Mouse (Mus musculus) stomach, postnatal 0 days (tissue): ENCODE measurements at regions not wholly inside any gene's neighbourhood (a gene's known extent, or its start where the extent isn't known, plus 50 kb on each side); places are given as distances from the start of the nearest gene placed in this dataset.

ENCODE experiments used
- ATAC-seq: fragments of 200-750 bp; cut with Nextera tagmentation; 2 replicates; pipeline ENCODE4 v1.8.0; 2017; ENCODE audit not compliant: low FRiP score, low TSS enrichment
- DNase-seq: peaks from one replicate; pipeline ENCODE4 v3.0.0-alpha.2; 2016; ENCODE audit warnings: low spot score
- H3K27ac ChIP-seq: fragments of 300-500 bp; sonication (generic); replicated peaks from 2 replicates; pipeline ENCODE4 v1.5.1; 2014; ENCODE audit warnings: mild to moderate bottlenecking, control low read depth
- H3K27me3 ChIP-seq: fragments of 300-500 bp; sonication (generic); 2 replicates; pipeline ENCODE4 v1.6.1; 2014; ENCODE audit warnings: low read length; ENCODE audit not compliant: control insufficient read depth, insufficient read depth
- H3K36me3 ChIP-seq: fragments of 300-500 bp; sonication (generic); 2 replicates; pipeline ENCODE4 v1.6.1; 2014; ENCODE audit warnings: low read length, mixed read lengths; ENCODE audit not compliant: control insufficient read depth, insufficient read depth
- H3K4me1 ChIP-seq: fragments of 300-500 bp; sonication (generic); replicated peaks from 2 replicates; pipeline ENCODE4 v1.6.1; 2014; ENCODE audit warnings: antibody characterized with exemption; ENCODE audit not compliant: control insufficient read depth, insufficient read depth
- H3K4me2 ChIP-seq: fragments of 300-500 bp; sonication (generic); replicated peaks from 2 replicates; pipeline ENCODE4 v1.6.1; 2014; ENCODE audit warnings: low read depth, mild to moderate bottlenecking, control low read depth, moderate library complexity
- H3K4me3 ChIP-seq: fragments of 300-500 bp; sonication (generic); 2 replicates; pipeline ENCODE4 v1.5.1; 2014; ENCODE audit warnings: low read depth, low read length, control low read depth
- H3K9ac ChIP-seq: fragments of 300-500 bp; sonication (generic); 2 replicates; pipeline ENCODE4 v1.6.1; 2014; ENCODE audit warnings: mild to moderate bottlenecking, low read length, control low read depth, mixed read lengths
- H3K9me3 ChIP-seq: fragments of 300-500 bp; sonication (generic); 2 replicates; pipeline ENCODE4 v1.6.1; 2016; ENCODE audit warnings: low read length; ENCODE audit not compliant: control insufficient read depth
- CTCF ChIP-seq: IDR thresholded peaks from 2 replicates; pipeline ENCODE4 v1.5.1; 2016; ENCODE audit warnings: antibody characterized with exemption, low read depth, mild to moderate bottlenecking, moderate library complexity
- EP300 ChIP-seq: optimal IDR thresholded peaks from 2 replicates; pipeline ENCODE3; 2016; ENCODE audit warnings: antibody characterized with exemption
- WGBS: fragments of 180-500 bp; shearing (Covaris S2); extraction: QIAGEN DNeasy Blood & Tissue Kit; methylation state at CpG from one replicate; pipeline ENCODE4 v1.1.7; 2014; 5-methylcytosine and 5-hydroxymethylcytosine counted together

- ATAC-seq (no peak), DNase-seq (no peak)
- Histone ChIP-seq H3K4me2 (no peak overlapping the region), H3K9me3 (no peaks in the 10 kb centered on the region), H3K9ac (no peak overlapping the region), H3K36me3 (no peaks in the 10 kb centered on the region), H3K27ac (no peak overlapping the region), H3K4me1 (no peaks in the 10 kb centered on the region), H3K27me3 (no peaks in the 10 kb centered on the region), H3K4me3 (no peak overlapping the region)
- 66% methylated on average over 6 of the region's 6 CpGs for WGBS
- no peak for TF ChIP-seq EP300
Observed at GRCm38 (mm10) chr3:106974114-106974789, 61.7 kb upstream of the Kcna3 start.

- ATAC-seq, result no peak
Observed at GRCm38 (mm10) chr3:106978728-106979127, 57.2 kb upstream of the Kcna3 start.

GRCm38 (mm10) chr3:106980914-106981313 lies 55.1 kb upstream of the Kcna3 start:
- Histone ChIP-seq H3K9ac (no peak overlapping the region), H3K9me3 (no peaks in the 10 kb centered on the region), H3K27me3 (no peaks in the 10 kb centered on the region), H3K4me1 (no peaks in the 10 kb centered on the region), H3K4me2 (no peak overlapping the region), H3K27ac (no peak overlapping the region), H3K36me3 (no peaks in the 10 kb centered on the region), H3K4me3 (no peak overlapping the region)
- ATAC-seq (no peak), DNase-seq (no peak)
- TF ChIP-seq CTCF (no peak), EP300 (no peak)
- WGBS, result 46% methylated on average over 3 of the region's 3 CpGs

More at GRCm38 (mm10) chr3:106978728-106979127, 57.2 kb upstream of the Kcna3 start:
- Histone ChIP-seq H3K36me3 (no peaks in the 10 kb centered on the region), H3K27me3 (no peaks in the 10 kb centered on the region), H3K4me2 (no peak overlapping the region), H3K27ac (no peak overlapping the region), H3K4me1 (no peaks in the 10 kb centered on the region), H3K9me3 (no peaks in the 10 kb centered on the region), H3K9ac (no peak overlapping the region), H3K4me3 (no peak overlapping the region)
- 58% methylated on average over 6 of the region's 6 CpGs for WGBS
- no peak for DNase-seq
- TF ChIP-seq EP300 (no peak), CTCF (no peak)

- H3K27me3 ChIP-seq, result no peaks in the 10 kb centered on the region
- ATAC-seq (no peak), DNase-seq (no peak)
- no peaks in the 10 kb centered on the region for H3K36me3 ChIP-seq
- TF ChIP-seq EP300 (no peak), CTCF (no peak)
- 50% methylated on average over 3 of the region's 3 CpGs for WGBS
- H3K4me2 ChIP-seq, result no peak overlapping the region
- H3K9ac ChIP-seq, result no peak overlapping the region
- H3K4me1 ChIP-seq, result no peaks in the 10 kb centered on the region
- H3K27ac ChIP-seq, result no peak overlapping the region
- no peak overlapping the region for H3K4me3 ChIP-seq
- no peaks in the 10 kb centered on the region for H3K9me3 ChIP-seq
Observed at GRCm38 (mm10) chr3:106981323-106981722, 54.6 kb upstream of the Kcna3 start.

- no peak for TF ChIP-seq EP300
- TF ChIP-seq CTCF, result no peak
- ATAC-seq (no peak), DNase-seq (no peak)
- Histone ChIP-seq H3K4me2 (no peak overlapping the region), H3K4me3 (no peak overlapping the region), H3K9ac (no peak overlapping the region), H3K4me1 (no peaks in the 10 kb centered on the region), H3K27ac (no peak overlapping the region), H3K9me3 (no peaks in the 10 kb centered on the region), H3K36me3 (no peaks in the 10 kb centered on the region), H3K27me3 (no peaks in the 10 kb centered on the region)
- 56% methylated on average over 4 of the region's 4 CpGs for WGBS
Observed at GRCm38 (mm10) chr3:106984231-106984630, 51.7 kb upstream of the Kcna3 start.
